Mouse (Mus musculus) ES-Bruce4 (cell line): ENCODE data around the gene Pomc.

Source experiments
- CTCF ChIP-seq: IDR thresholded peaks from one replicate; pipeline ENCODE4 v1.8.1; 2011; ENCODE audit warnings: low read depth, low read length
- EP300 ChIP-seq: IDR thresholded peaks from 2 replicates; pipeline ENCODE4 v1.6.1; 2011; ENCODE audit warnings: low read depth, low read length; ENCODE audit not compliant: insufficient read depth
- POLR2A ChIP-seq: IDR thresholded peaks from one replicate; pipeline ENCODE4 v1.8.1; 2011; ENCODE audit warnings: low read length; ENCODE audit not compliant: insufficient read depth

DNA sequence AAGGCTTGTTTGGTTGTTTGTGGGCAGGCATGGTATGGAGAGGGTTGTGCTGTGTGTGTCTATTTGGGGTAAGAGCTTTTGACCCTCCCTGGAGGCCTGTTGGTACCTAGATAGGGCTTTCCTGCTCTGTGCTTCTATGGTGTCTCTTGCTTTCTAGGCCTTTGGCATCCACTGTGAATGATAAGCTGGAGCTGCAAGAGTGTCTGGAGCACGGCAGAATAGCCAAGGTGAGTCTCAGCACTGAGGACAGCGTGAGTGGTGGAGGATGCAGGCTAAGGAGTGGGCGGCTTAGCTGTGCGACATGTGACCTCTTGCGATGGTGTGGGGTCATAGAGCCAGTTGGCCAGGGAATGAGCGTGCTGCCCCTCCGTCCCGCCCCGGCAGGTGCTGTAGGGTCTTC, 49.3 kb upstream of the Pomc start:
- TF ChIP-seq POLR2A, result no peak
- no peak for TF ChIP-seq CTCF
- no peak for TF ChIP-seq EP300
